Mouse (Mus musculus): ENCODE data around the gene Asah2.

GRCm38 (mm10) chr19:32119666-32120065, 11.7 kb upstream of the Asah2 start:
- TF ChIP-seq CTCF (IDR thresholded peaks at IDR 0.05; ENCODE audit: insufficient read depth, low read depth, low read length) = no peak
- no peak for TF ChIP-seq POLR2A (IDR thresholded peaks at IDR 0.05; ENCODE audit: insufficient read depth, low read depth, low read length)
